ENCODE assay signal across 8 mouse cellular contexts in the genomic region with DNA sequence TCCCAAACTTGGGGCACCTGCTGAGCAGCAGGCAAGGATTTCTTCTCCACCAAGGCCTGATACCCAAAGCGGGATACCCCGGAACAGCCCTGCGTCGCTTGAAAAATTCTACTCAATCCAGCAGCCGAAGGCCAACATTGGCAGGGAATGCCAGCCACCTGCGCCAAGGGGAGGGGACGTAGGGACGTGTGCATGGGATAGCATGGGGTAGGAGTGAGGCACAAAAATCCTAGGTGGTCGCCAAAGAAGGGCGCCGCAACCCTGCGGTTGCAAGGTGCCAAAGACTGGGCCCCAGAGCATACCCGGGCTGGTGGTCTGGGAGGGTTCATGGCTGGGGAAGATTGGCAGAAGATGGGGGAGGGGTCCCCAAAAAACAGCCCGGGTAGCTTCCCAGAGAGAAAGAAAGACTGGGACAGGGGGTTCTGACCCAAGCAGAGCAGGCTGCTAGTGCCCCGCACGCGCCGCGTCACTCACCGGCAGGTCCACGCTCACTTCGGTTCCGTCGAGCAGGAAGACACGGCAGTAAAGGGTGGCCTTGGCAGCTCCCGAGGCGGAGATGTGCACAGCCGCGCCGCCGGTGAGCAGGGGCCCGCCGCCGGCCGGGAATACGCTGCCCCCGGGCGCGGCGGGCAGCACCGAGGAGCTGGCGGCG. TPM values are rescaled to one million over a fixed set of nuclear protein-coding genes. Genes with fewer than 3 reads are reported as not detected.
DNase-seq lines count a peak whose midpoint lies in the region; ATAC-seq and TF ChIP-seq lines count a peak whose summit lies in the region.

No protein-coding gene starts in this region.

- H3K9ac ChIP-seq in ES-E14 (ENCODE audit: insufficient read depth, low read depth, low read length, poor library complexity, severe bottlenecking), result peak overlapping the region; percentile 57
- H3K9ac ChIP-seq in hindbrain, embryonic 11.5 days (ENCODE audit: low read depth, low read length), result peak overlapping the region; percentile 71

- no peaks in the 10 kb centered on the region for H3K36me3 ChIP-seq in ES-E14 (ENCODE audit: control insufficient read depth, insufficient read depth, low read length, poor library complexity, severe bottlenecking)
- no peaks in the 10 kb centered on the region for H3K36me3 ChIP-seq in hindbrain, embryonic 11.5 days (ENCODE audit: control insufficient read depth, insufficient read depth, low read length)
- no peaks in the 10 kb centered on the region for H3K36me3 ChIP-seq in thymus, adult 2 months (ENCODE audit: control insufficient read depth, insufficient read depth, low read length)

- H3K4me2 ChIP-seq in hindbrain, embryonic 11.5 days (replicated peaks; ENCODE audit: low read depth, low read length), result peak overlapping the region; percentile 87

- ATAC-seq in common myeloid progenitor, adult 5-6 weeks (replicated peaks; ENCODE audit: low read depth, poor library complexity, severe bottlenecking), result 0 out of 2 replicates have a peak, but pooled peaks have one; percentile 26
- peak; percentile 53 for ATAC-seq in hindbrain, embryonic 11.5 days (ENCODE audit: low FRiP score)
- 0 out of 2 replicates have a peak, but pooled peaks have one; percentile 16 for ATAC-seq in megakaryocyte, adult 5-6 weeks (ENCODE audit: poor library complexity, severe bottlenecking)

- H3K4me3 ChIP-seq in ES-E14 (ENCODE audit: insufficient read depth in 1 of 2, low read depth in 1 of 2, low read length in 2 of 2, poor library complexity in 1 of 2, severe bottlenecking in 1 of 2), result peak overlapping the region; percentile 88
- H3K4me3 ChIP-seq in hindbrain, embryonic 11.5 days (ENCODE audit: low read depth, low read length), result peak overlapping the region; percentile 54
- peak overlapping the region; percentile 36 for H3K4me3 ChIP-seq in thymus, adult 2 months (ENCODE audit: control insufficient read depth, insufficient read depth, low read length)

- no peak overlapping the region for H3K27ac ChIP-seq in ES-E14 (ENCODE audit: insufficient read depth, low read depth, low read length, poor library complexity, severe bottlenecking)
- no peak overlapping the region for H3K27ac ChIP-seq in hindbrain, embryonic 11.5 days (ENCODE audit: low read depth, low read length)
- H3K27ac ChIP-seq in thymus, adult 2 months (ENCODE audit: control insufficient read depth, insufficient read depth, low read length), result no peak overlapping the region

- DNase-seq in kidney, adult 18-20 months, result peak; percentile 37
- no peak for DNase-seq in kidney, adult 8-10 months
- no peak for DNase-seq in ES-E14 (ENCODE audit: low read depth, low spot score)
- peak; percentile 43 for DNase-seq in hindbrain, embryonic 11.5 days (ENCODE audit: low spot score)
- peak; percentile 21 for DNase-seq in thymus, adult 2 months
- no peak for DNase-seq in layer of hippocampus, adult 8-10 months (ENCODE audit: low spot score in 2 of 2)

- H3K9me3 ChIP-seq in ES-E14 (ENCODE audit: control insufficient read depth, insufficient read depth, low read depth, low read length), result no peaks in the 10 kb centered on the region
- no peaks in the 10 kb centered on the region for H3K9me3 ChIP-seq in hindbrain, embryonic 11.5 days (ENCODE audit: control insufficient read depth, low read length)

- in situ Hi-C loops in ES-E14 (cut with MboI; ENCODE audit: low sequenced_read_pairs in 2 of 2, unreplicated experiment in 2 of 2), result no loop called here

- peaks cover 0 to 7% of the 10 kb centered on the region in 2 experiments; a peak in 1 of 4 replicates for H3K4me1 ChIP-seq in ES-E14 (ENCODE audit: control insufficient read depth in 2 of 2, insufficient read depth in 2 of 2, low read length in 2 of 2, poor library complexity in 1 of 2)
- peaks cover 11% of the 10 kb centered on the region for H3K4me1 ChIP-seq in hindbrain, embryonic 11.5 days (replicated peaks; ENCODE audit: control insufficient read depth, insufficient read depth, low read length)
- peaks cover 14% of the 10 kb centered on the region for H3K4me1 ChIP-seq in thymus, adult 2 months (replicated peaks; ENCODE audit: control insufficient read depth, insufficient read depth, low read length)

- TF ChIP-seq POLR2A in thymus, adult 2 months (IDR thresholded peaks at IDR 0.05; ENCODE audit: control insufficient read depth, extremely low read depth, insufficient read depth, low read length, poor library complexity), result no peak

- TF ChIP-seq CTCF in thymus, adult 2 months (IDR thresholded peaks at IDR 0.05; ENCODE audit: borderline replicate concordance, control insufficient read depth, extremely low read depth, insufficient read depth, low read length, poor library complexity), result no peak

- H3K27me3 ChIP-seq in hindbrain, embryonic 11.5 days (ENCODE audit: control insufficient read depth, insufficient read depth, low read length), result peaks cover 28% of the 10 kb centered on the region
- peaks cover 8% of the 10 kb centered on the region for H3K27me3 ChIP-seq in thymus, adult 2 months (ENCODE audit: control insufficient read depth, insufficient read depth, low read length)

- under 1% methylated on average over 35 of the region's 43 CpGs for WGBS in hindbrain, embryonic 11.5 days
- WGBS in thymus, adult 2 months, result 1% methylated on average over 43 of the region's 43 CpGs

TF ChIP-seq in ES-E14, 5 proteins besides CTCF, POLR2A, EP300 and RAD21:
- TF ChIP-seq HCFC1 (IDR thresholded peaks at IDR 0.05; ENCODE audit: borderline replicate concordance, insufficient read depth, low read length) (no peak; the same call in 1 of the 2 replicates), MAFK (IDR thresholded peaks at IDR 0.05; ENCODE audit: insufficient read depth, low read depth, low read length) (no peak), ZNF384 (IDR thresholded peaks at IDR 0.05; ENCODE audit: low read depth, low read length) (no peak), ZC3H11A (IDR thresholded peaks at IDR 0.05; ENCODE audit: borderline replicate concordance, low read depth, low read length) (no peak), CHD2 (IDR thresholded peaks at IDR 0.05; ENCODE audit: low read depth, low read length) (no peak)

RNA-seq across cellular contexts. Expression of a gene that starts 0.7 kb away (rescaled TPM):
- 4.7 and 6.2 TPM in 2 replicates for total RNA-seq in ES-E14 (2012; rRNA removed)
- 14.6 and 20.4 TPM in 2 replicates for total RNA-seq in common myeloid progenitor, adult 5-6 weeks (2017)
- polyA plus RNA-seq in hindbrain, embryonic 11.5 days (2014; fragmentation: Nextera tagmentation; extraction: Ambion mirVana), result 1.4 and 1.7 TPM in 2 replicates
- 2.8 and 3.4 TPM in 2 replicates for total RNA-seq in megakaryocyte, adult 5-6 weeks (2015)
- total RNA-seq in megakaryocyte, adult 5-6 weeks (2017), result 2.9 and 4.1 TPM in 2 replicates
- polyA plus RNA-seq in thymus, adult 2 months (2012; rRNA removed), result 9.2 and 10.7 TPM in 2 replicates
- total RNA-seq in layer of hippocampus, adult 8-10 months (2022), result 10 to 100 TPM; 22.2 to 32.4 (median 26.7) TPM

Comparison
In these comparisons a context has a peak if more than half of its experiments do, and no peak if none do; other contexts are left out.
1. DNase-seq: peak in kidney, adult 18-20 months (single experiment), hindbrain, embryonic 11.5 days (single experiment) and thymus, adult 2 months (single experiment); none in kidney, adult 8-10 months (0 of 2), ES-E14 (single experiment) and layer of hippocampus, adult 8-10 months (0 of 2).
2. H3K4me3 ChIP-seq: peak in every context shown above with its lines; median percentile 88 in ES-E14; 54 in hindbrain, embryonic 11.5 days; 36 in thymus, adult 2 months.
3. Peak in every context shown above with its lines, with median percentiles within 50 percentile points of each other: ATAC-seq.